Mouse (Mus musculus) small intestine, adult 2 months (tissue): ENCODE measurements around the gene Spata16.

ENCODE experiments used
- CTCF ChIP-seq: fragments of 200-500 bp; IDR thresholded peaks from 2 replicates; pipeline ENCODE4 v1.5.1; 2012; ENCODE audit warnings: low read depth, mild to moderate bottlenecking, control low read depth, inconsistent platforms, low read length, moderate library complexity, mixed read lengths; ENCODE audit not compliant: insufficient replicate concordance, insufficient read length; ENCODE audit errors: extremely low read depth
- POLR2A ChIP-seq: fragments of 200-500 bp; IDR thresholded peaks from 2 replicates; pipeline ENCODE4 v1.6.1; 2012; ENCODE audit warnings: low read depth, mild to moderate bottlenecking, control low read depth, inconsistent platforms, low read length, moderate library complexity

GRCm38 (mm10) chr3:26933079-26933478 lies 295.7 kb downstream of the Spata16 start:
- TF ChIP-seq POLR2A (no peak), CTCF (no peak)
